18 mouse cellular contexts compared by ENCODE assay signal in genomic region chr12:40823631-40824030, GRCm38 (mm10).
DNase-seq lines count a peak whose midpoint lies in the region; ATAC-seq and TF ChIP-seq lines count a peak whose summit lies in the region.
"Had no signal": no experiment of that assay in that cellular context is flagged by ENCODE, and none has a peak within 500 bp of the region (broad histone marks: within the 10 kb centered on the region; RNA-seq: fewer than 3 reads in every experiment).

No protein-coding gene starts in this region.

- no peak for DNase-seq in kidney, postnatal 4 days
- no peak for DNase-seq in lung, postnatal 4 days
- no peak for DNase-seq in forebrain, embryonic 11.5 days (ENCODE audit: low spot score)
- DNase-seq: adrenal gland, adult 2 months; cerebellum, adult 11 months; cerebellum, adult 2 months; cerebellum, adult 9-11 months; gastrocnemius, postnatal 25 days; heart, adult 2 months had no signal

- H3K36me3 ChIP-seq in kidney, embryonic 16.5 days (ENCODE audit: insufficient read depth, low read length) = 0 out of 2 replicates have a peak, but pooled peaks cover 10% of the 10 kb centered on the region
- H3K36me3 ChIP-seq in lung, embryonic 16.5 days (ENCODE audit: control insufficient read depth, insufficient read depth, low read length) = no peaks in the 10 kb centered on the region; the same call in 1 of the 2 replicates
- H3K36me3 ChIP-seq in forebrain, embryonic 11.5 days (ENCODE audit: control insufficient read depth, insufficient read depth, low read length) = no peaks in the 10 kb centered on the region
- H3K36me3 ChIP-seq: heart, embryonic 10.5 days had no signal

- 78% methylated on average over 5 of the region's 5 CpGs for WGBS in kidney, embryonic 16.5 days
- WGBS in lung, embryonic 16.5 days = 40% methylated on average over 5 of the region's 5 CpGs
- WGBS in forebrain, embryonic 11.5 days = 89% methylated on average over 5 of the region's 5 CpGs

- no peak overlapping the region for H3K4me2 ChIP-seq in kidney, embryonic 16.5 days (replicated peaks; ENCODE audit: low read depth, low read length)
- H3K4me2 ChIP-seq in lung, embryonic 16.5 days (ENCODE audit: low read depth, low read length) = no peak overlapping the region
- H3K4me2 ChIP-seq in forebrain, embryonic 11.5 days (ENCODE audit: low read depth, low read length, severe bottlenecking) = no peak overlapping the region
- H3K4me2 ChIP-seq: forebrain, embryonic 12.5 days; forebrain, embryonic 15.5 days; hindbrain, embryonic 12.5 days; hindbrain, embryonic 15.5 days had no signal

- H3K9me3 ChIP-seq in kidney, embryonic 16.5 days (ENCODE audit: low read length) = no peaks in the 10 kb centered on the region
- H3K9me3 ChIP-seq in lung, embryonic 16.5 days (ENCODE audit: control insufficient read depth, low read length) = no peaks in the 10 kb centered on the region
- H3K9me3 ChIP-seq in forebrain, embryonic 11.5 days (ENCODE audit: control insufficient read depth, low read length) = no peaks in the 10 kb centered on the region
- H3K9me3 ChIP-seq: forebrain, embryonic 12.5 days; forebrain, embryonic 15.5 days; heart, embryonic 10.5 days; hindbrain, embryonic 12.5 days; hindbrain, embryonic 15.5 days had no signal

- no peak overlapping the region for H3K27ac ChIP-seq in kidney, embryonic 16.5 days (ENCODE audit: low read length)
- H3K27ac ChIP-seq in lung, embryonic 16.5 days (ENCODE audit: low read length) = peak overlapping the region; percentile 62; the same call in 1 of the 2 replicates
- H3K27ac ChIP-seq in embryonic fibroblast, embryonic 13.5 days (ENCODE audit: insufficient read depth, low read length) = peak overlapping the region; percentile 77
- H3K27ac ChIP-seq in forebrain, embryonic 11.5 days (ENCODE audit: low read depth, low read length) = no peak overlapping the region
- H3K27ac ChIP-seq: forebrain, embryonic 12.5 days; forebrain, embryonic 15.5 days; heart, adult 2 months; heart, embryonic 10.5 days; hindbrain, embryonic 12.5 days; hindbrain, embryonic 15.5 days had no signal

- no peak for TF ChIP-seq POLR2A in embryonic fibroblast, embryonic 13.5 days (IDR thresholded peaks at IDR 0.05; ENCODE audit: low read depth, low read length)

- H3K27me3 ChIP-seq in kidney, embryonic 16.5 days (ENCODE audit: insufficient read depth, low read length) = no peaks in the 10 kb centered on the region
- no peaks in the 10 kb centered on the region for H3K27me3 ChIP-seq in lung, embryonic 16.5 days (ENCODE audit: control insufficient read depth, insufficient read depth, low read depth, low read length)
- H3K27me3 ChIP-seq in forebrain, embryonic 11.5 days (ENCODE audit: control insufficient read depth, insufficient read depth, low read length) = no peaks in the 10 kb centered on the region
- H3K27me3 ChIP-seq: forebrain, embryonic 12.5 days; forebrain, embryonic 15.5 days; hindbrain, embryonic 12.5 days; hindbrain, embryonic 15.5 days had no signal

- no peak overlapping the region for H3K9ac ChIP-seq in kidney, embryonic 16.5 days (replicated peaks; ENCODE audit: low read length)
- H3K9ac ChIP-seq in lung, embryonic 16.5 days (ENCODE audit: low read length) = no peak overlapping the region
- no peak overlapping the region for H3K9ac ChIP-seq in forebrain, embryonic 11.5 days (ENCODE audit: low read length)
- H3K9ac ChIP-seq: forebrain, embryonic 12.5 days; forebrain, embryonic 15.5 days; hindbrain, embryonic 12.5 days; hindbrain, embryonic 15.5 days had no signal

- H3K4me1 ChIP-seq in kidney, embryonic 16.5 days (ENCODE audit: insufficient read depth, low read length) = no peaks in the 10 kb centered on the region
- peaks cover 14% of the 10 kb centered on the region for H3K4me1 ChIP-seq in lung, embryonic 16.5 days (replicated peaks; ENCODE audit: control insufficient read depth, insufficient read depth, low read length)
- H3K4me1 ChIP-seq in embryonic fibroblast, embryonic 13.5 days (ENCODE audit: control insufficient read depth, insufficient read depth, low read length) = peaks cover 4% of the 10 kb centered on the region; the same call in 1 of the 2 replicates
- H3K4me1 ChIP-seq in forebrain, embryonic 11.5 days (replicated peaks; ENCODE audit: control insufficient read depth, insufficient read depth, low read length) = no peaks in the 10 kb centered on the region
- H3K4me1 ChIP-seq: forebrain, embryonic 12.5 days; hindbrain, embryonic 12.5 days; hindbrain, embryonic 15.5 days had no signal

- ATAC-seq in kidney, embryonic 16.5 days (ENCODE audit: low FRiP score, low TSS enrichment) = 0 out of 2 replicates have a peak, but pooled peaks have one; percentile 17
- peak; percentile 64 for ATAC-seq in lung, embryonic 16.5 days (ENCODE audit: low read depth)
- no peak for ATAC-seq in forebrain, embryonic 11.5 days (replicated peaks; ENCODE audit: low FRiP score)
- ATAC-seq: CD4-positive, CD25-positive, alpha-beta regulatory T cell, adult 4 months; forebrain, embryonic 15.5 days had no signal

- H3K4me3 ChIP-seq in kidney, embryonic 16.5 days (ENCODE audit: low read length) = no peak overlapping the region
- no peak overlapping the region for H3K4me3 ChIP-seq in lung, embryonic 16.5 days (ENCODE audit: low read length)
- no peak overlapping the region for H3K4me3 ChIP-seq in embryonic fibroblast, embryonic 13.5 days (ENCODE audit: insufficient read depth, low read length)
- no peak overlapping the region for H3K4me3 ChIP-seq in forebrain, embryonic 11.5 days (ENCODE audit: low read depth, low read length)
- H3K4me3 ChIP-seq: forebrain, embryonic 12.5 days; forebrain, embryonic 15.5 days; heart, adult 2 months; heart, embryonic 10.5 days; hindbrain, embryonic 12.5 days; hindbrain, embryonic 15.5 days had no signal

- no peak for TF ChIP-seq CTCF in embryonic fibroblast, embryonic 13.5 days (IDR thresholded peaks at IDR 0.05; ENCODE audit: borderline replicate concordance, insufficient read depth, low read length)

Comparison
In these comparisons a context has a peak if more than half of its experiments do, and no peak if none do; other contexts are left out.
1. H3K27ac ChIP-seq: peak in lung, embryonic 16.5 days (single experiment) and embryonic fibroblast, embryonic 13.5 days (single experiment); none in kidney, embryonic 16.5 days (single experiment) and forebrain, embryonic 11.5 days (single experiment).